Mouse (Mus musculus): Measurements from ENCODE around the gene Anks1b. TPM values are rescaled to one million over a fixed set of nuclear protein-coding genes. Genes with fewer than 3 reads are reported as not detected.

Gene Anks1b
- polyA plus RNA-seq, 1 experiment from 2014 or later: 0.36 TPM

DNA sequence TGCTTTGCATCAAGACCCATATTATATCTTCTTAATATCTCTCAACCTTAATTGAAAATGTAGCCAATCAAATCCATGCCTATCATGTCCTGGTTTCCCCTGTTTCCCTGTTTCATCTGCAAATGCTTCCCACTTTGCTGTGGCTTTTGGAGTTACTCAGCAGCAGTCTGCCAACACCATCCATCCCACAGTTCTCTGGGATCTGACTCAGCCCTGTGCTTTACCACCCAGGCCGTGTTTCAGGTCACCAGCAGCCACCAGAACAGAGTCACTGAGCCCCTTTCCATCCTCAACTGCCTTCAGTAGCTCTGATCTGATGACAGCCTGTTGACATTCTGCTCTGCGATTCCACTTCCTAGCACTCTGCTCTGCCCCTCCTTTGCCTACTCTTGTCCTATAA is 776.4 kb downstream of the Anks1b start:
- Histone ChIP-seq H3K4me3 (ENCODE audit: low read depth, low read length) (no peak overlapping the region), H3K4me2 (ENCODE audit: low read depth, severe bottlenecking) (no peak overlapping the region), H3K27ac (replicated peaks; ENCODE audit: low read depth, low read length) (no peak overlapping the region), H3K9ac (ENCODE audit: low read length) (no peak overlapping the region), H3K9me3 (ENCODE audit: control insufficient read depth, low read length) (no peaks in the 10 kb centered on the region), H3K27me3 (ENCODE audit: control insufficient read depth, insufficient read depth, low read length) (no peaks in the 10 kb centered on the region), H3K4me1 (ENCODE audit: control insufficient read depth, insufficient read depth, low read length) (no peaks in the 10 kb centered on the region), H3K36me3 (ENCODE audit: control insufficient read depth, insufficient read depth, low read length) (no peaks in the 10 kb centered on the region)
- WGBS: 79% methylated on average over 2 of the region's 2 CpGs
- ATAC-seq (ENCODE audit: insufficient number of reproducible peaks, low FRiP score, low TSS enrichment, low read depth) (no peak), DNase-seq (ENCODE audit: low spot score) (no peak)

DNA sequence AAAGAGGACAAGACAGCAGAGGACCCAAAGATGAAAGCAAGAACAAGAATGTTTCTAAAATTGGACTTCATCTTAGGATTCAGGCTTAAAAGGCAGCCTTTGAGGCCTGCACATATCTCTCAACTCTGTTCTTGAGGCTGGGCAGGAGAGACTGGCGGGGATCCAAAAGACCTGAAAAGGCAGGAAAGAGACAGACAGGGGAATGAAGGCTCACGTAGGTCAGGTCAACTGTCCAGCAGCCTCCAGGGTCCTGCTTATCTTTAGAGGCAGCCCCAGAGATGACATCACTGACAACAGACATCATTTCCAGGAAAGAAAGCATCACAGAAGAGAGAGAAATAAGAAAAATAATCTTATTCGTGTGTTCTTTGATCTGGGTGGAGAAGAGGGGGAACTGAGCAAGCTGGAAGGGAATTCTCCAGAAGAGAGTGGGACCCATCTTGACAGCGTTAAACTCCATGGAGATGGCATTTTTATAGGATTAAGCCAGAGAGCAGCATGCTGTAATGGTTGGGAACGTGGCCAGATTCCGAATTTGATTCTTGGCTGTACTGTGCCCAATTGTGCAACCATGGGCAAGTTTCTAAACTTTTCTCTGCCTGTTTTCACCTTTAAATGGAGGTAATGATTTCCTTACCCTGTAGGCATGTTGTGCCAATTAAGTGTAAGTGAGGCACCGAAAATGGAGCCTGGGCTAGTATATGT is 784.3 kb downstream of the Anks1b start:
- no peak for DNase-seq (ENCODE audit: low spot score)
- no peaks in the 10 kb centered on the region for H3K27me3 ChIP-seq (ENCODE audit: control insufficient read depth, insufficient read depth, low read length)
- no peaks in the 10 kb centered on the region for H3K9me3 ChIP-seq (ENCODE audit: control insufficient read depth, low read length)
- 70% methylated on average over 7 of the region's 7 CpGs for WGBS
- no peaks in the 10 kb centered on the region for H3K36me3 ChIP-seq (ENCODE audit: control insufficient read depth, insufficient read depth, low read length)
- no peak for ATAC-seq (ENCODE audit: insufficient number of reproducible peaks, low FRiP score, low TSS enrichment, low read depth)
- H3K9ac ChIP-seq (ENCODE audit: low read length): no peak overlapping the region
- H3K4me2 ChIP-seq (ENCODE audit: low read depth, severe bottlenecking): no peak overlapping the region
- no peak overlapping the region for H3K27ac ChIP-seq (replicated peaks; ENCODE audit: low read depth, low read length)
- H3K4me1 ChIP-seq (ENCODE audit: control insufficient read depth, insufficient read depth, low read length): no peaks in the 10 kb centered on the region; the same call in 1 of the 2 replicates
- H3K4me3 ChIP-seq (ENCODE audit: low read depth, low read length): no peak overlapping the region

DNA sequence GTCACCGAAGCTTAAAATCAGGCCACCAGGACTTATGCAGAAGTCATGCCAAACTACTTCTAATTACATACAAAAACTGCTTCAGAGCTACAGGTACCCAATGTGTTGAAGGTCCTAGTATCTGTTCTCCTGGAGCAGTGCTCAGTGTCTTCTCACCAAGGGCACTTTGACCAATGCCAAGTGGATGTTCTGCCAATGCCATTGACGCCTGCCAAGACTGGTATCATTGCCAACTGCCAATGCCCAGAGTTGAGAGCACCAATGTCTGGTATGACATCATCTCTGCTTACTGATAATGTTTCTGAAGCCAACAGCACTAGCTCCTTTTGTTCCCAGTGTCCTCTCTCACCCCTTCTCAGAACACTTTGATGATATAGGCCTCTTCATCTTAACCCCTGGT is 793.4 kb downstream of the Anks1b start:
- no peak for DNase-seq (ENCODE audit: low spot score)
- Histone ChIP-seq H3K4me1 (ENCODE audit: control insufficient read depth, insufficient read depth, low read length) (no peaks in the 10 kb centered on the region), H3K27ac (replicated peaks; ENCODE audit: low read depth, low read length) (no peak overlapping the region), H3K27me3 (ENCODE audit: control insufficient read depth, insufficient read depth, low read length) (no peaks in the 10 kb centered on the region), H3K9ac (ENCODE audit: low read length) (no peak overlapping the region), H3K4me2 (ENCODE audit: low read depth, severe bottlenecking) (no peak overlapping the region), H3K9me3 (ENCODE audit: control insufficient read depth, low read length) (no peaks in the 10 kb centered on the region), H3K36me3 (ENCODE audit: control insufficient read depth, insufficient read depth, low read length) (no peaks in the 10 kb centered on the region), H3K4me3 (ENCODE audit: low read depth, low read length) (no peak overlapping the region)
- WGBS: 91% methylated on average over 2 of the region's 2 CpGs
- no peak for ATAC-seq (ENCODE audit: insufficient number of reproducible peaks, low FRiP score, low TSS enrichment, low read depth)

DNA sequence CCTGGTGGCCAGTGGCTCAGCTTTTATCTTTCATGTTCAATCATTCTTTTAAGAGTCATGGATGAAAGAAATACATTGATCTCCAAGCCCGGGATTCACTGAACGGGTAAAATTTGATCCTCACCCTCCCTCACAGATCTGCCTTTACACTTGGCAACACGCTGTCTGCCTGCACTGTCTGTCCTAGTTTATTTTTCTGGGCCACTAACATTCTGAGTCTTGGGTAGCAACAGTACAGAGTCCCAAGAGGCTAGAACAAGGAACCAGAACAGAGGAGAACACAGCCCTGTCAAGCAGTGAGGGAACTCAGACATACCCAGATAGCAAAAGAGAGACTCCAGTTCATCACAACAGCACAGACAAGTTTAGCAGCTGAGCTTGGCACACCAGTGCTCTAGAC is 797.0 kb downstream of the Anks1b start:
- no peak overlapping the region for H3K27ac ChIP-seq (replicated peaks; ENCODE audit: low read depth, low read length)
- no peaks in the 10 kb centered on the region for H3K4me1 ChIP-seq (ENCODE audit: control insufficient read depth, insufficient read depth, low read length)
- DNase-seq (ENCODE audit: low spot score) (no peak), ATAC-seq (ENCODE audit: insufficient number of reproducible peaks, low FRiP score, low TSS enrichment, low read depth) (no peak)
- WGBS: 92% methylated on average over 3 of the region's 3 CpGs
- no peaks in the 10 kb centered on the region for H3K9me3 ChIP-seq (ENCODE audit: control insufficient read depth, low read length)
- H3K4me2 ChIP-seq (ENCODE audit: low read depth, severe bottlenecking): no peak overlapping the region
- no peaks in the 10 kb centered on the region for H3K36me3 ChIP-seq (ENCODE audit: control insufficient read depth, insufficient read depth, low read length)
- H3K9ac ChIP-seq (ENCODE audit: low read length): no peak overlapping the region
- H3K27me3 ChIP-seq (ENCODE audit: control insufficient read depth, insufficient read depth, low read length): no peaks in the 10 kb centered on the region
- no peak overlapping the region for H3K4me3 ChIP-seq (ENCODE audit: low read depth, low read length)

DNA sequence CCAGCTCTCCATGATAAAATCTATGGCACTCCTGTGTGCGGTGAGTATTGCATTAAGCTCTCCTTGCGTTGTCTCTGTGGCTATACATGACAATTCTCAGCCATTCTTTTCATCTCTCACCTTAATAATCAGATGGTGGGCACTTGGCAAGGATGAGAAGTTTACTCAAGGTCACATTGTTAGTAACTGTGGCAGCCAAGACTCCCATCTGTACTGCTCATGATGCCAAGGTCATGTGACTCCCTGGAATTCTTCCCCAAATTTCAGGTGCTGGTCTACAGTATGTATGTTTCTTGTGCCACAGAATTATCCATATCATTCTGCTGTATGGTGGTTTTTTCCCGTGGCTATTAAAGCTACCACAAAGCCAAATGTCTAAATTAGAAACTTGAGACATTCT is 798.8 kb downstream of the Anks1b start:
- H3K4me3 ChIP-seq (ENCODE audit: low read depth, low read length): no peak overlapping the region
- 86% methylated on average over 3 of the region's 3 CpGs for WGBS
- ATAC-seq (ENCODE audit: insufficient number of reproducible peaks, low FRiP score, low TSS enrichment, low read depth) (no peak), DNase-seq (ENCODE audit: low spot score) (no peak)
- H3K36me3 ChIP-seq (ENCODE audit: control insufficient read depth, insufficient read depth, low read length): no peaks in the 10 kb centered on the region
- no peaks in the 10 kb centered on the region for H3K27me3 ChIP-seq (ENCODE audit: control insufficient read depth, insufficient read depth, low read length)
- H3K4me1 ChIP-seq (ENCODE audit: control insufficient read depth, insufficient read depth, low read length): no peaks in the 10 kb centered on the region
- no peak overlapping the region for H3K4me2 ChIP-seq (ENCODE audit: low read depth, severe bottlenecking)
- no peak overlapping the region for H3K27ac ChIP-seq (replicated peaks; ENCODE audit: low read depth, low read length)
- H3K9ac ChIP-seq (ENCODE audit: low read length): no peak overlapping the region
- H3K9me3 ChIP-seq (ENCODE audit: control insufficient read depth, low read length): no peaks in the 10 kb centered on the region

DNA sequence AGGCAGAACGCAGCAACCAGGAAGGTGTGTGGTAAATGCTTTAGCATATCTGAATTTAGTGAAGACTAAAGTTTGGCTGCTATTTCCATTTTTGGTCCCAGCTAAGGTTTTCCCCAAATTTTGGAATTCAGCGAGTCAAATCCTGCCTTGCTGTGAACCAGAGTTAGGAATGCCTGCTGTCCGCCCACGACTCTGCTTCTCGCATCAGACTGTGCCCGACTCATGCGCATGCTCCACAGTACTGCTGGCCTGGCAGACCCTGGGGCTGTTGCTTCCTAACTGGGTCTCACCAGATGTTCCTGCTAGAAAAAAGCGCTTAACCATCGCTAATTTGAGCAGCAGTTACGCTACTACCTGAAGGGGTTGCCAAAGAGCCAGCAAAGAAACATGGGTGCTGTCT is 801.1 kb downstream of the Anks1b start:
- no peak for ATAC-seq (ENCODE audit: insufficient number of reproducible peaks, low FRiP score, low TSS enrichment, low read depth)
- 74% methylated on average over 10 of the region's 10 CpGs for WGBS
- H3K27ac ChIP-seq (replicated peaks; ENCODE audit: low read depth, low read length): no peak overlapping the region

DNA sequence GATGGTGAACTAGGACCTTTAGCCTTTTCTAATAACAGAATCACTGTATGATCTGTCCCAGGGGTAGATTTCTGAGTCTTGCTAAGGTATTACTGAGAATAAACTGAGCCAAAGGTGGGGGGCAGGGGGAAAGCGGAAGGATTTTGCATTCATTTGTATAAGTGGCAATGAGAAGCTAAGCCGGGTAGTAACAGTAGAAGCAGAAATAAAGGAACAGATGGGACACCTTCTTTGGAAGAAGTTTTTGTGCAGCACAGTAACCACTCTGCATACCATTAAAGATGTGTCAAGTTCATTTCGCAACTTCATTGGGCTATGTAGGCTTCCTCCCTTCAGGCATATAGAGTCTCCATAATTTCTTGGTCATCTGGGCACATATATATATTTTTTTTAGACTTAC is 804.1 kb downstream of the Anks1b start:
- Histone ChIP-seq H3K27me3 (ENCODE audit: control insufficient read depth, insufficient read depth, low read length) (no peaks in the 10 kb centered on the region), H3K4me1 (ENCODE audit: control insufficient read depth, insufficient read depth, low read length) (no peaks in the 10 kb centered on the region), H3K9me3 (ENCODE audit: control insufficient read depth, low read length) (no peaks in the 10 kb centered on the region), H3K9ac (ENCODE audit: low read length) (no peak overlapping the region), H3K4me2 (ENCODE audit: low read depth, severe bottlenecking) (no peak overlapping the region), H3K27ac (replicated peaks; ENCODE audit: low read depth, low read length) (no peak overlapping the region), H3K4me3 (ENCODE audit: low read depth, low read length) (no peak overlapping the region), H3K36me3 (ENCODE audit: control insufficient read depth, insufficient read depth, low read length) (no peaks in the 10 kb centered on the region)
- ATAC-seq (ENCODE audit: insufficient number of reproducible peaks, low FRiP score, low TSS enrichment, low read depth) (no peak), DNase-seq (ENCODE audit: low spot score) (no peak)
- 89% methylated on average over 3 of the region's 3 CpGs for WGBS

More for the DNA sequence above, 801.1 kb downstream of the Anks1b start:
- no peak overlapping the region for H3K4me2 ChIP-seq (ENCODE audit: low read depth, severe bottlenecking)
- H3K9me3 ChIP-seq (ENCODE audit: control insufficient read depth, low read length): no peaks in the 10 kb centered on the region
- no peak overlapping the region for H3K9ac ChIP-seq (ENCODE audit: low read length)
- H3K4me3 ChIP-seq (ENCODE audit: low read depth, low read length): no peak overlapping the region
- no peaks in the 10 kb centered on the region for H3K4me1 ChIP-seq (ENCODE audit: control insufficient read depth, insufficient read depth, low read length)
- H3K36me3 ChIP-seq (ENCODE audit: control insufficient read depth, insufficient read depth, low read length): no peaks in the 10 kb centered on the region
- H3K27me3 ChIP-seq (ENCODE audit: control insufficient read depth, insufficient read depth, low read length): no peaks in the 10 kb centered on the region
- DNase-seq (ENCODE audit: low spot score): no peak

DNA sequence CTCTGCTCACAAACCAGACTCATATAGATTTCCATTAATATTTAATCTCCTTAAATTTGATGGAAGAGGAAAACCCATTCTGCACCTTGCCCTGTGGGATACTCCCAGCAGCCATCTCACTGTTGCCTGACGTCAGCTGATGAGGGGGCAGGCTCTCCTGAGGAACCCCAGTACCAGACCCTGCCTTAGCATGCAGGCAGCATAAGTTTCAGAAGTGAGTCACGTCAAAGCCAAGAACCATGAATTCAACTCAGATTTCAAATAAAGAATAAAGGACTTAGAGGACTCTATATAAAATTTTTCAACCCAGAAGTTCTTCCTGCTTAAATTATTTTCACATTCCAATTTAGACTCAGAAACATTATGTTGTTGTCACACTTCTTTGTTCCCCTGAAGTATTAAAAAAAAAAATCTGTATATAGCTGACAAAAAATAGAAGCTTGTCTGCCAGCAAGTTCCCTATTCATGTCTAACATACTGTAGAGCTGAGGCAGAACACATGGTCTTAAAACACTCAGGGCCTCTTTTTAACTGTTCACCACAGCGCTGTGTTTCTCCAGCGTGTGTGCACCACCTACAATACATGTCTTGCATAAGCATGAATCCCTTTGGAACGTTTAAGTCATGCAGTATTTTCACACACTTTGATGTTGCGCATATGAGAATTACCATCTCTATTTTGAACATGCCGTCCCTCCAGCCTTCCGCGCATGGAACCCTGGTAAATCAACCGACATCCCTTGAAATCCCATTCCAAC is 806.6 kb downstream of the Anks1b start:
- no peak overlapping the region for H3K4me2 ChIP-seq (ENCODE audit: low read depth, severe bottlenecking)
- H3K4me1 ChIP-seq (ENCODE audit: control insufficient read depth, insufficient read depth, low read length): peaks cover 6% of the 10 kb centered on the region; the same call in 1 of the 2 replicates
- no peak overlapping the region for H3K4me3 ChIP-seq (ENCODE audit: low read depth, low read length)
- no peak for ATAC-seq (ENCODE audit: insufficient number of reproducible peaks, low FRiP score, low TSS enrichment, low read depth)
- no peak for DNase-seq (ENCODE audit: low spot score)
- H3K9me3 ChIP-seq (ENCODE audit: control insufficient read depth, low read length): no peaks in the 10 kb centered on the region
- 90% methylated on average over 10 of the region's 10 CpGs for WGBS
- no peak overlapping the region for H3K27ac ChIP-seq (replicated peaks; ENCODE audit: low read depth, low read length)
- no peak overlapping the region for H3K9ac ChIP-seq (ENCODE audit: low read length)
- no peaks in the 10 kb centered on the region for H3K27me3 ChIP-seq (ENCODE audit: control insufficient read depth, insufficient read depth, low read length)
- no peaks in the 10 kb centered on the region for H3K36me3 ChIP-seq (ENCODE audit: control insufficient read depth, insufficient read depth, low read length)
